Mouse (Mus musculus): ENCODE results near the gene Foxred1.

DNA sequence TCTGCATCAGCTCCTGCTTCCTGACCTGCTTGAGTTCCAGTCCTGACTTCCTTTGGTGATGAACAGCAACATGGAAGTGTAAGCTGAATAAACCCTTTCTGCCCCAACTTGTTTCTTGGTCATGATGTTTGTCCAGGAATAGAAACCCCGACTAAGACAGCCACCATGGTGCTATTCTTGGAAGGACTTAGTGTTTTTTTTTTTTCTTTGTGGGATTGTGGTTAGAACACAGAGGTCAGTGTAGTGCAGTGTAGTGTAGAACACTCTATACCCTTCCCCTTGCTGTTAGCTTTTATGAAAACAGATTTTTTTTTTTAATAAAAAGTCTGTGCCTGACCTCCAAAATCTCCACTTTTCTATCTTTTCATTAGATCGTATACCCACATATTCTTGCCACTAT is 28.0 kb downstream of the Foxred1 start:
- TF ChIP-seq CTCF (IDR thresholded peaks at IDR 0.05; ENCODE audit: low read depth, low read length) = no peak
- TF ChIP-seq GATA1 (IDR thresholded peaks at IDR 0.05; ENCODE audit: borderline replicate concordance, low read length) = no peak
